Mouse (Mus musculus) induced T-regulatory cell, adult 2 months (primary cell): ENCODE measurements around the gene Trpc4ap.
A peak's percentile ranks its signal among the peaks of the same experiment; 100 is the strongest.

ENCODE experiments used
- DNase-seq: peaks from one replicate; pipeline ENCODE4 v3.0.0-alpha.2; 2012; ENCODE audit warnings: low read depth

The Trpc4ap gene

DNA sequence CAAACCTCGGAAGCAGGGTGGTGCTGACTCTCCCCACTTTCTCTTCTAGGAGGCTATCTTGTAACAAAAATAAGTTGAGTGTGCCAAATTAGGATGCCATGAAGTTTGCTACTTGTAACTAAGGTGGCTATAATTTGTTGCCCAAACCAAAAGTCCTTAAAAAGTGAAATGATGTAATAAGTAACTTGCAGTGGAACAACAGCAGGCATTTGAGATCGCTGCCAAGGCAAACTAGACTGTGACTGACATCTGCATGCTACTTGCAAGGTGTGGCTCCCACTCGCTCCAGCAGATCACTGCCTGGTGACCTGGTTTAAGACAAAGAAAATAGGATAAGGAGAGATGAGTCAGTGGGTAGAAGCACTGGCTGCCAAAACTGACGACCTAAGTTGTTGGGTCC, 952 bp upstream of the Trpc4ap start:
- peak; percentile 11 for DNase-seq

- DNase-seq, result no peak
These were observed 855 bp downstream of the Trpc4ap start for GRCm38 (mm10) chr2:155691336-155691722.

DNA sequence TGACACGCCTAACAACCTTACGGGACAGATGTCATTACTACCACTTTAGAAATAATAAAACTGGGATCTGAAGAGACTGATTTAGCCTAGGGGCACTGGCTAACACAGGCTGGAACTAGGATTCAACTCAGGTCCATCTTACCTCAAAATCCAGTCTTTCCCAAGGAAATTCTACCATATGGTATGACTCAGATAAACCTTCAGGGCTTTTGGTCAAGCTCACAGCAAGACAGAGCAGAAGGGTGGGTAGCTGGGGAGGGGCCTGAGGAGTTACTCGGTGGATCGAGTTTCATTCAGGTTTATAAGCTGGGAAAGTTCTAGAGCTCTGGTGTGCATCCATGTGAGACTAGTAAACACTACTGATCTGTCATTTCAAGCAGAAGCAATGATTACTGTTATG, 3.0 kb downstream of the Trpc4ap start:
- DNase-seq, result no peak

GRCm38 (mm10) chr2:155687746-155688145, 4.4 kb downstream of the Trpc4ap start:
- no peak for DNase-seq

DNA sequence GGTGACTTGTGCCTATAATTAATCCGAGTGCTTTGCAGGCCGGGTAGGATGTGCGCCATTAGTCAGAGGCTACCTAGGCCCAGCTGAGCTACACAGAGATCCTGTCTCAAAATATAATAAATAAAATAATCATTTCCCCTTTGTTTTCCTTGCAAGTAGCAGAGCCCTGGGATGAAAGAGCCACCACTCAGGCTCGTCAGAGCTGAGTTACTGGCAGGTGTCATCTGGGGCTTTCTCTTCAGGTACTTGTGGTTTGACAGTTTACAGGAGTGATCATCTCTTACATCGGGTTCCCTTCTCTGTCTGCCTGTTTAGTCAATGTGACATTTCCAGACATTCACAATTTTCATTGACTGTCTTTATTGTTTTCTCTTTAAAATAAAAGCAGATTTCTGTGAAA, 5.6 kb downstream of the Trpc4ap start:
- DNase-seq, result peak; percentile 44

DNA sequence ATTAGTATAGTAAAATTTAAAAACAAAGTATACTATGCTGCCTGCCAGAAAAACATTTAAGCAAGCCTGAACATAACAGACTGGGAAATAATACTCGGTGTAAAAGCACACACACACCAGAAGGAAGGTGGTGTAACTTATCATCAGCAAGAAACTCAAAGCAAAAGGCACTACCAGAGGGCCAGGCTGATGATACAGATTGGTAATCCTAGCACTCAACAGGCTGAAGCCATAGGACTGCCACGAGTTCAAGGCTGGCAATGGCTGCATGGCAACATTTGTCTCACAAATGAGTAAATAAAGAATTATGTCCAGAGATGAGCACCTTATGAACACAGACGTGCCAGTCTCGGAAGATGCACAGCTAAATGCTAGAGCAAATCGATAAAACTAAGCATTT, 8.4 kb downstream of the Trpc4ap start:
- no peak for DNase-seq

- no peak for DNase-seq
These were observed 9.0 kb downstream of the Trpc4ap start for GRCm38 (mm10) chr2:155683137-155683536.

GRCm38 (mm10) chr2:155681874-155682273, 10.3 kb downstream of the Trpc4ap start:
- peak; percentile 45 for DNase-seq

GRCm38 (mm10) chr2:155681194-155681593, 11.0 kb downstream of the Trpc4ap start:
- DNase-seq, result no peak

- peak; percentile 48 for DNase-seq
These were observed 11.6 kb downstream of the Trpc4ap start for GRCm38 (mm10) chr2:155680591-155680990.

DNA sequence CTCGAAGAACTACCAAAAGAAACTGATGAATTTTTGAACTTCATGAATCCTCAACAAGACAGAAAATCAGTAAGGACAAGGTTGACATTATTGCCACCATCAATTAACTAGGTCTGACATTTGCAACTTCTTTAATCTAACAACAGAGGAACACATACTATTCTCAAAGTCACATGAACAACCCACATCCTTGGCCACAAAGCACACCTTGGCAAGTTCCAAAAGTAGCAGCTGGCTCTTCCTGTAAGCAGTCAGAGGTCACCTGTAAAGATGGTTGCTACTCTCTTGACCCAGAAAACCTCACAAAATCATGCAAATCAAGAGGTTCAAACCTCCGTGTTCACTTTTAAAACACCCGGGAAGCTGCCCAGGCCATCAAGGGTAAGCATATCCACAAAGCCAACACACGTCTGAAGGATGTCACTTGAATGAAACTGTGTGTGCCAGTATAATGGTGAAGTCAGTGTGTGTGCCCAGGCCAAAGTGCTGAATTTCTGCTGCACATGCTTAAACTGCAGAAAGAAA, 12.5 kb downstream of the Trpc4ap start:
- DNase-seq, result peak; percentile 66

GRCm38 (mm10) chr2:155675118-155675517, 17.1 kb downstream of the Trpc4ap start:
- DNase-seq, result no peak

GRCm38 (mm10) chr2:155673546-155673945, 18.6 kb downstream of the Trpc4ap start:
- peak; percentile 90 for DNase-seq

GRCm38 (mm10) chr2:155671236-155671635, 20.9 kb downstream of the Trpc4ap start:
- DNase-seq, result no peak

DNA sequence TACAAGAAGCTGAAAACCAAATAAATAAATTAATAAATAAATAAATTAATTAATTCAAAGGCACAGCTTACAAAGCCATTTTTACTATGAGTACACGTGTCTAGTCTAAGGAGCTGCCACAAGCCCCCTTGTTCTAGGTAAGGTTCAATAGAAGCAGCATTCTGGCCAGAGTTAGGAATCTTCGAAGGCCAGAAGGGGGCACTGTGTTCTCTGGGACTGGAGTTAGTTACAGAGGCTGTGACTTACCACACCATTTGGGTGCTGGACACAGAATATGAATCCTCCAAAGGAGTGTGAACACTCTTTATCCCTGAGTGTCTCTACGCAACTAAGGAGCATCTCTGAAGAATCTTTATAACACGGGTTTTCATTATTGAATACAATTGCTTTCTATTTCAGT, 23.7 kb downstream of the Trpc4ap start:
- DNase-seq, result peak; percentile 72

DNA sequence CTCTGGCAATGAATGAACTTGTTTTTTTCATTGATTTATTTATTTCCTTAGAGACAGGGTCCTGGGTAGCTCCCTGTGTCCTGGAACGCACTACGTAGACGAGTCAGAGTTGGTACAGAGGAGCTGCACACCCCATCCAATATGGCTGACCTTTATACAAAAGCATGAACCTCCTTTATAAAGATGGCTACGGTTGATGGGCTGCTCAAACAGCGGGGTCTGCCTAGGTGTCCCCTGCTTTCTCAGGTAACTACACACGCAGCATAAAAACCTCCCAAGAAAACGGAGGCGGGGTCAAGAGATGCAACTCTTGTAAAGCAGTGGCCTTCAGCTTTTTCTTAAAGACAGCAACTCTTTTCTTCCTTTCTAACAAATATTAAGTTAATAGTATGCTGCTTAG, 24.3 kb downstream of the Trpc4ap start:
- DNase-seq, result no peak

GRCm38 (mm10) chr2:155663910-155664460, 28.2 kb downstream of the Trpc4ap start:
- no peak for DNase-seq

DNA sequence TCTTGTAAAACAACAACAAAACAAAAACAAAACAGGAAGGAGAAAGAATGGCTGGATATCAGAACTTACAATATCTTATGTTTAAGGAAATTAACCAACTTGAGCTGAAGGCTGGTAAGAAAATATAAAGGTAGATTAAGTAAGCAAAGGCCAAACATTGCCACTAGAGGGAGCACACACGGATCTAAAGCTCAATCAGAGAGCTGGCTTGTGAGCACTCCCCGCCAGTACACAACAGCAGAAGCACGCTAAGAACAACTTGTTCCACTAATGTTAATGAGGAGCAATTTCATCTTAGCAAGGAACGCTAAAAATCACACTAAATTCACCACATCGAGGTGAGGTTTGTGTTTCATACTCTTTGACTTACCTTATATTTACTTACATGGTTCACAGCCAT, 29.1 kb downstream of the Trpc4ap start:
- DNase-seq, result peak; percentile 81

DNA sequence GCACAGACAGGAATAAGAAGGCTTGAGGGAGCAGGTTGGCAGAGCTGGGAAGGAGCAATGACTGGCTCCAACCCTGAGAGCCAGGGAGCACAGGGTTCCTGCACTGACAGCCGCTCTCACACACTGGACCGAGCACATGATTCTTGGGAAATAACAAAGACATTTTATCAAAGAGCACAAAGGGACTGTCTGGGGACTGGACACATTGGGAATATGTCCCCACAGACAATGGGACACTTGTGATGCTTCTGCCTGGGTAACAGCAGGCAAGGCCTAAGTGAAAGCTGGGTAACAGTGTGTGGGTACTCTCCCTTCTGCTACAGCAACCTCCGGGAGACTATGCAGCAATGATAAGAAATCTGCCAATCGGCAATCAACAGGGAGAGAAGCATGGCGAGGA, 29.8 kb downstream of the Trpc4ap start:
- no peak for DNase-seq

GRCm38 (mm10) chr2:155655759-155656372, 36.3 kb downstream of the Trpc4ap start:
- no peak for DNase-seq

GRCm38 (mm10) chr2:155652618-155653017, 39.6 kb downstream of the Trpc4ap start:
- DNase-seq, result no peak

- DNase-seq, result no peak
These were observed 46.4 kb downstream of the Trpc4ap start for GRCm38 (mm10) chr2:155645746-155646145.

DNA sequence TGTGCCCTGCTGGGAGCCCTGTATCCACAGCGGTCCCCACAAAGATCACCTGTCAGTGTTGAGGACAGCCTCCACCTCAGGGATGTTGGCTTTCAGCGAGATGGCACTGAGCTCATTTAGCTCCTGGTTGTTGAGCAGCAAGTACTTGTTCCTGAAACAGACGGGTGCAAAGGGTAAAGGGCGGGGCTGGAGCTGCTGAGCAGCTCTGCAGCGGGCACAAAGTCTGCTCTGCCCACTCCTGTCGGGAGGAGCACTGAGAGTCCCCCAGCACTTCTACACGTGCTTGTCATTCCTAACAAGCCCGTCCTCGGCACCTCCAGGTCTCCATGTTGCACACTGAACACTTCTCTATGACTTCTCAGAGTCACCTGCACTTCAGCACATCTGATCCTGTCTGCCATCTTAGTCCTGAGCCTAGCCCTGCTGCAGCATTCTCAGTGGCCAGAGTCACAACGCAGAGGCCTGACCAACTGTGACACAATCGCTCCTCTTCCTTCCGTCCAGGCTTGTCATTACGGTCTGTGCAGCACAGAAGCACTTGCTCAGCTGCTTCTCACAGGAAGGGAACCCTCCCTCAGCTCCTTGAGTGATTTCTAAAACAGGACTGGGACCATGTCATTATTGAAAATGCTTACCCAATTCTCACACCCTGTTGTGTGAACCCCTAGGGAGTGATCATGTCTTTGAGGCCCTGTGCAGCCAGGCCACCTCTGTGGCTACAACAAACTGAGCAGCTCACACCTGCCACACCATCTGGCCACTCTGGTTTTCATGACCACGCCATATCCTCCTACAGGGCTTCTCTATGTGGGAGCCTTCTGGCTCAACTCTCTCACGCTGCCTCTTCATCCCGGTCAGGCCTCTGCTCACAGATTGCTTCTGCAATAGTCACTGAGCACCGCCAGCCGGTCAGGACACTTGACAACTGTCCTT, 50.4 kb downstream of the Trpc4ap start:
- no peak for DNase-seq
